Mouse (Mus musculus): ENCODE measurements around the gene Pcdh15.
A peak's percentile ranks its signal among the peaks of the same experiment; 100 is the strongest.

The Pcdh15 gene

GRCm38 (mm10) chr10:73098966-73099845 is at the start of gene Pcdh15:
Gene Pcdh15 (plus strand): TSS chr10:73099342.
- DNase-seq (ENCODE audit: extremely low read depth, low read depth): no peak

- no peak for DNase-seq (ENCODE audit: extremely low read depth, low read depth)
Observed at GRCm38 (mm10) chr10:73052074-73052473, 47.1 kb upstream of the Pcdh15 start.

- no peak for DNase-seq (ENCODE audit: extremely low read depth, low read depth)
Observed at GRCm38 (mm10) chr10:73059726-73060230, 39.4 kb upstream of the Pcdh15 start.

DNA sequence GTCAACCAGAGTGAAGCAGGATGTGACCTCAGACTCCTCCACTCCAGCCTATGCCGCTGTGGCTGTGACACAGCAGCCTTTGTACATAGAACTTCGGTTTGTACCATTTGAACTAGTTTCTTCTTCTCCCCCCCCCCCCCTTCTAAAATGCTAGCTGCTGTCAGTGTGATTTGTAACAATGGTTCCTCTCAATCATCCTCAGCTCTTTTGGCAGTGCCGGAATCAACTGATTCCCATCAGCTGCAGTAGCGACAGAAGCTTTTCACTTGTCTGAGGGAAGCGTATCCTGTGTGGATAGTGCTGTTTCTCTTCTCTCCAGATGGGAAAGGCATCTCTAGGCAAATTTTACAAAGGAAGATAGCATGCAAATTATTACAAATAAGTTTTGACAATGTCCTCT is 12.4 kb upstream of the Pcdh15 start:
- no peak for DNase-seq (ENCODE audit: extremely low read depth, low read depth)

GRCm38 (mm10) chr10:73096531-73097135 is 2.5 kb upstream of the Pcdh15 start:
- no peak for DNase-seq (ENCODE audit: extremely low read depth, low read depth)

DNA sequence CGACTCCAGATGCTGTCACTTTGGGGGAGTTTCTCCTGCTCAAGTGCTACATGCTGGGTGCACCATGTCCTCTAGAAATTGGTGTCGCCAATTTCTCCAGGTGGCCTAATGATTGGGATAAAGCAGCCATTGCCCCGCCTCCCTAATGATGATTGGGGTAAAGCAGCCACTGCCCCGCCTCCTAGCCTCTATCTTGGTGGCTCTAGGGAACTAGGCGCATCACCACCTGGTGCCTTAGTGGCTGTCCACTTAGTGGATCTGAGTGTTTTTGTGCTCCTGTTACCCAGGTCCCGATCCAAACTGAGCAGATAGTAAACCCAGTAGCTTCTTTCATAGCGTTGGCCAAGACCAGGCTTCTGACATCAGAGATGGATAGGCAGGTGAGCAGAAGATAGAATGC is 2.0 kb upstream of the Pcdh15 start:
- no peak for DNase-seq (ENCODE audit: extremely low read depth, low read depth)

DNA sequence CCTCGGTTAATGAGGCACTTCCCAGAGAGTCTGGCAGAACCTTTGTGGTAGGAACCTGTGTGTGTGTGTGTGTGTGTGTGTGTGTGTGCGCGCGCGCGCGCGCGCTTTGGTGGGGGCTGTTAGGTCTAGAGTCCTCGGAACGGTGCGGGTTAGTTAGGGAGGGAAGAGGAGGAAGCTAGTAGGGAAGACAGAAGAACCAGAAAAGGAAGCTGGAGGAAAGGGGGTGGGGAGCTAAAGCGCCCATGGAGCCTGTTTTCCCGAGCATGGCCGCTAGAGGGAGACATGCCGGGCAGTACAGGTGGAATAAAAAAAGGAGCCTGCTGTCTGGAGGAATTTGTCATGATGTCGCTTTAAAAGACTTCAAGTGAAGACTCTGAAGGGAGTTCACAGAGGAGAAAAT is 1.2 kb upstream of the Pcdh15 start:
- no peak for DNase-seq (ENCODE audit: extremely low read depth, low read depth)

DNA sequence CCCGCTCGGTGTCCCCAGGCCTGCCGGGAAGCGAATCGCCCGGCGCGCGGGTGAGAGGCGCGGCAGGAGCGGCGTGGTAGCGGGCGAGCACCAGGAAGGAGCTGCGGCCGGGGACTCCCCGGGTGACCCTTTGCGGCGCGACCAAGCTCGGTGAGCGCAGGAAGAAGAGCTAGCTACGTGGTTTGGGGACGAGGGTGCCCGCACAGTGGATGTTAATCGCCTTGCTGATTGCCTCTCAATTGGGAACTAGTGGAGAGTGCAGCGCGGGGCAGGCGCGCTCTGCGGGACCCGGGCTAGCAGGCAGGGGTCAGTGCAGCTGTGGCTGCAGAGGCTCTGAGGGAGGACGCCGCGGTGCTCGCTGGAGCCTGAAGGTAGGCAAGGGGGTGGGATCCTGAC is 702 bp downstream of the Pcdh15 start:
- no peak for DNase-seq (ENCODE audit: extremely low read depth, low read depth)

DNA sequence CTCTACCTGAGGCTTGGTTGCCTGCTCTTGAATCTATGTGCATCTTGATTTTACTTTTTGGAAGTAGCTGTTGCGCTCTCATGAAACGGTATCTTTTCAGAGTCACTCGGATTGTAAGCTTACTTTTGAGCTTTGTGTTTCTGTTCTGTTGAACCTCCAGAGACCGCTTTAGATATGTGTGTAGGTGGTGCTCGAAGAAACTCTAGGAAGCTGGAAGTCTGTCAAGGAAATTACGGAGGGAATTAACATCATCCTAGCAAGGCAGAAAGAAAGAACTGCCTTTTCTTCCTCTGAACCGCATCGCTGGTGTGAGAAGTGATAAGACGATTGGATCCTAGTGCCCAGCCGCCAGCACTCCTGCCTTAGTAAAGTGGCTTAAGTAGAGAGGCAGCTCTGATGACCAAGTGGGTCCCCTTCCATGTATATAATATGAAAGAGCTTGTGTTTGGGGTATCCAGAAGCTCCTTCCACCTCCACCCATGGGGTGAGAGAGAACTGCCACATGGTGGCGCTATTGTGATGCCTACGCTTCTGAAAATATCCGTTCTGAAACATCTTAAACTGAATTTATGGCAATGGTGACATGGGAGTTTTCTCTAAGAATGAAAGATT is 4.3 kb downstream of the Pcdh15 start:
- DNase-seq (ENCODE audit: extremely low read depth, low read depth): no peak

DNA sequence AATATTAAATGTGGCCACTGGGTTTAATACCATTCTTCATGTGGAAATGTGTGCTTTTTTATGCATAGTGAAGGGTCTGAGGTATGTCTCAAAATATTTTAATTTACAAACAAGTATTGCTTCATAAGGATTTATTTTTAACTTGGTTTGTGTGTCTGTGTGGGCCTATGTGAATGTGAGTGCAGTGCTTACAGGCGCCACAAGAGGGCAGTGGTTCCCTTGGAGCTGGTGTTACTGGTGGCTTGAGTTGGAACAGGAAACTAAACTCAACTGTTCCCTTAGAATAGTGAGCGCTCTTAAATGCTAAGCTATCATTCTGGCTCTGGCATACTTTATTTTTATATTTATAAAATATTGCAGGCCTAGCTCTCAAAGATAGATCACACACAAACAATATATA is 6.8 kb downstream of the Pcdh15 start:
- DNase-seq (ENCODE audit: extremely low read depth, low read depth): peak; percentile 2

GRCm38 (mm10) chr10:73137985-73138384 is 38.8 kb downstream of the Pcdh15 start:
- DNase-seq (ENCODE audit: extremely low read depth, low read depth): no peak

GRCm38 (mm10) chr10:73147543-73147942 is 48.4 kb downstream of the Pcdh15 start:
- DNase-seq (ENCODE audit: extremely low read depth, low read depth): no peak

- DNase-seq (ENCODE audit: extremely low read depth, low read depth): no peak
Observed at GRCm38 (mm10) chr10:73147978-73148377, 48.8 kb downstream of the Pcdh15 start.

GRCm38 (mm10) chr10:73154544-73154943 is 55.4 kb downstream of the Pcdh15 start:
- DNase-seq (ENCODE audit: extremely low read depth, low read depth): no peak

- no peak for DNase-seq (ENCODE audit: extremely low read depth, low read depth)
Observed at GRCm38 (mm10) chr10:73161757-73162156, 62.6 kb downstream of the Pcdh15 start.

- DNase-seq (ENCODE audit: extremely low read depth, low read depth): no peak
Observed at GRCm38 (mm10) chr10:73216001-73216400, 116.9 kb downstream of the Pcdh15 start.

GRCm38 (mm10) chr10:73242294-73242693 is 143.2 kb downstream of the Pcdh15 start:
- no peak for DNase-seq (ENCODE audit: extremely low read depth, low read depth)

DNA sequence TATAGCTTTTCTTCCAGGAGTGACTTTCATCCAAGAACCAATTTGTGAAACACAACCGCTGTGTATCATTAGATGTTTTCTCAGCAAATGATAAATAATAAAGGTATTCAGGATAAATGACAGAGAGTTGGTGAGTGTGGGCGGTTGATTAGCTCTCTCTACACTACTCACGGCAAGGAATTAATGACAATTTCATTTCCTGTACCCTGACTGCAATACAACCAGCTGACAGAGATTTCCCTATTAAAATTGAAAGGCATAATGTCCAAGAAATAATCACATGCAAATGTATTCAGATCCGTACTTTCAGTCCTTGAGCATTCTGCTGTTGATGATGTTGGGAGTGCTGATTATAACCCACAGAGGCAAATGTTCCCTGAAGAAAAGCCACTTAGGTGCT is 181.3 kb downstream of the Pcdh15 start:
- DNase-seq (ENCODE audit: extremely low read depth, low read depth): no peak

GRCm38 (mm10) chr10:73296456-73296855 is 197.3 kb downstream of the Pcdh15 start:
- DNase-seq (ENCODE audit: extremely low read depth, low read depth): no peak

GRCm38 (mm10) chr10:73301951-73302350 is 202.8 kb downstream of the Pcdh15 start:
- no peak for DNase-seq (ENCODE audit: extremely low read depth, low read depth)

DNA sequence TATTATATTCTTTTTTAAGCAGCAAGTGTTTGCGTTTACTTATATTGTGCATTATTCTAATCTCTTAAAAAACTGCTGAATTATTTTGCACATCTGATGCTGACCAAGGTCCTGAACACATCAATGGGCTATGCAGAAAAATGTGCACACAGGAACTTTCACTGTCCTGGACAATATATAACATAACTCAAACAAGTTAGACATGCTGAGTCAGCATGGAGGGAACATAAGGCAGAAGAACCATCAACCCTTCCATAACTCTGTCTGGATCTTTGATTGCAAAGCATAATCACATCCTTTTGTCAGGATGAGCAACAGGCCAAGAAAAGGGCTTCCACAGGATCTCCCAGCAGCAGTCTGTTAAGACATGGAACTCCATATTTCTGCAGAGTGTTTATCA is 207.5 kb downstream of the Pcdh15 start:
- DNase-seq (ENCODE audit: extremely low read depth, low read depth): no peak

DNA sequence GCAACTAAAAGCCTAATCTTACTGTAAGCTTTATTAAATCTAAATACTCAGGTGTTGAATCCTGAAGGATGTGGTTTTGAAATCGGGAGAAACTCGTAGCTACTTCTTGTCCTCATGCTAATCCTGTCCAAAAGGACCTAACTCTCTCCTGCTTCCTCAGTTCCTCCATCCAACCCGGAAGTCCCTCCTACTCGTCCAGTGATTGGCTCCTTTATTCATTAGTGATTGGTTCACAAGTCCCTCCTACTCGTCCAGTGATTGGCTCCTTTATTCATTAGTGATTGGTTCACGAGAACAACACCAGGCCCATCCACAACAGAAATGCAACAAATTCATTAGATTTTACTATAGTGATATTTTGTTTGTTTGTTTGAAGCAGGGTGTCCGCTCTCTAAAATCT is 227.7 kb downstream of the Pcdh15 start:
- DNase-seq (ENCODE audit: extremely low read depth, low read depth): no peak
